ENCODE assay signal across 32 mouse cellular contexts in genomic region chr2:66767980-66768379, GRCm38 (mm10). TPM values are rescaled to one million over a fixed set of nuclear protein-coding genes. Genes with fewer than 3 reads are reported as not detected.
"Had no signal": no experiment of that assay in that cellular context is flagged by ENCODE, and none has a peak within 500 bp of the region (broad histone marks: within the 10 kb centered on the region; RNA-seq: fewer than 3 reads in every experiment).

No protein-coding gene starts in this region.

- H3K9me3 ChIP-seq: limb, embryonic 10.5 days; limb, embryonic 12.5 days; limb, embryonic 13.5 days; limb, embryonic 15.5 days; liver, embryonic 12.5 days; liver, embryonic 13.5 days; liver, embryonic 15.5 days; lung, embryonic 15.5 days; megakaryocyte, embryonic 14.5 days; midbrain, embryonic 10.5 days; midbrain, embryonic 12.5 days; midbrain, embryonic 13.5 days; midbrain, embryonic 15.5 days; neural tube, embryonic 12.5 days had no signal

- H3K36me3 ChIP-seq: limb, embryonic 10.5 days; limb, embryonic 12.5 days; limb, embryonic 13.5 days; limb, embryonic 15.5 days; liver, embryonic 12.5 days; liver, embryonic 13.5 days; liver, embryonic 15.5 days; lung, embryonic 15.5 days; midbrain, embryonic 10.5 days; midbrain, embryonic 12.5 days; midbrain, embryonic 13.5 days; midbrain, embryonic 15.5 days; neural tube, embryonic 12.5 days had no signal

- DNase-seq: left cerebral cortex, postnatal 4 days; liver; liver, embryonic 13.5 days; liver, postnatal 0 days; lung, adult 18-20 months; lung, adult 2 months; lung, postnatal 14 days; lung, postnatal 36 days; lung, postnatal 4 days; midbrain, embryonic 14.5 days had no signal

- H3K27me3 ChIP-seq: limb, embryonic 12.5 days; limb, embryonic 13.5 days; limb, embryonic 15.5 days; liver, embryonic 12.5 days; liver, embryonic 13.5 days; liver, embryonic 15.5 days; lung, embryonic 15.5 days; megakaryocyte, embryonic 14.5 days; midbrain, embryonic 12.5 days; midbrain, embryonic 13.5 days; midbrain, embryonic 15.5 days; neural tube, embryonic 12.5 days had no signal

- H3K4me1 ChIP-seq: limb, embryonic 10.5 days; limb, embryonic 12.5 days; limb, embryonic 13.5 days; limb, embryonic 15.5 days; liver, embryonic 12.5 days; liver, embryonic 13.5 days; liver, embryonic 15.5 days; megakaryocyte, embryonic 14.5 days; midbrain, embryonic 10.5 days; midbrain, embryonic 12.5 days; midbrain, embryonic 13.5 days; midbrain, embryonic 15.5 days; neural tube, embryonic 12.5 days had no signal

- H3K9ac ChIP-seq: limb, embryonic 12.5 days; limb, embryonic 13.5 days; limb, embryonic 15.5 days; liver, embryonic 12.5 days; liver, embryonic 13.5 days; liver, embryonic 14.5 days; liver, embryonic 15.5 days; liver, postnatal 0 days; lung, embryonic 15.5 days; midbrain, embryonic 12.5 days; midbrain, embryonic 13.5 days; midbrain, embryonic 15.5 days; neural tube, embryonic 12.5 days had no signal

- ATAC-seq: liver, embryonic 12.5 days; liver, postnatal 0 days; midbrain, embryonic 13.5 days; midbrain, embryonic 15.5 days; midbrain, embryonic 16.5 days had no signal

- H3K4me3 ChIP-seq: left cerebral cortex, adult 2 months; limb, embryonic 10.5 days; limb, embryonic 12.5 days; limb, embryonic 13.5 days; limb, embryonic 15.5 days; liver, embryonic 12.5 days; liver, embryonic 13.5 days; liver, embryonic 15.5 days; lung, embryonic 15.5 days; megakaryocyte, embryonic 14.5 days; midbrain, embryonic 10.5 days; midbrain, embryonic 12.5 days; midbrain, embryonic 13.5 days; midbrain, embryonic 15.5 days; myocyte; neural tube, embryonic 12.5 days had no signal

- H3K4me2 ChIP-seq: limb, embryonic 12.5 days; limb, embryonic 13.5 days; limb, embryonic 15.5 days; liver, embryonic 11.5 days; liver, embryonic 12.5 days; liver, embryonic 13.5 days; liver, embryonic 15.5 days; lung, embryonic 15.5 days; midbrain, embryonic 11.5 days; midbrain, embryonic 12.5 days; midbrain, embryonic 13.5 days; midbrain, embryonic 15.5 days; neural tube, embryonic 12.5 days had no signal

- H3K27ac ChIP-seq: left cerebral cortex, adult 2 months; limb, embryonic 10.5 days; limb, embryonic 12.5 days; limb, embryonic 13.5 days; limb, embryonic 15.5 days; liver, embryonic 12.5 days; liver, embryonic 13.5 days; liver, embryonic 14.5 days; liver, embryonic 15.5 days; lung, embryonic 15.5 days; macrophage; midbrain, embryonic 10.5 days; midbrain, embryonic 12.5 days; midbrain, embryonic 13.5 days; midbrain, embryonic 15.5 days; neural tube, embryonic 12.5 days had no signal

RNA-seq across cellular contexts. Expression of gene Scn7a, which starts 16.7 kb away (rescaled TPM):
- polyA plus RNA-seq: limb, embryonic 11.5 days; liver, embryonic 12.5 days; liver, embryonic 15.5 days; liver, embryonic 16.5 days; macrophage had no signal
